Mouse (Mus musculus) spleen, adult 18-20 months (tissue): ENCODE results near the gene Tomm40l.

Source experiments
- DNase-seq, 2 experiments: peaks; one replicate each; pipeline ENCODE4 v3.0.0; 2022; ENCODE audit warnings: mixed read lengths in 2 of 2

Tomm40l gene

DNA sequence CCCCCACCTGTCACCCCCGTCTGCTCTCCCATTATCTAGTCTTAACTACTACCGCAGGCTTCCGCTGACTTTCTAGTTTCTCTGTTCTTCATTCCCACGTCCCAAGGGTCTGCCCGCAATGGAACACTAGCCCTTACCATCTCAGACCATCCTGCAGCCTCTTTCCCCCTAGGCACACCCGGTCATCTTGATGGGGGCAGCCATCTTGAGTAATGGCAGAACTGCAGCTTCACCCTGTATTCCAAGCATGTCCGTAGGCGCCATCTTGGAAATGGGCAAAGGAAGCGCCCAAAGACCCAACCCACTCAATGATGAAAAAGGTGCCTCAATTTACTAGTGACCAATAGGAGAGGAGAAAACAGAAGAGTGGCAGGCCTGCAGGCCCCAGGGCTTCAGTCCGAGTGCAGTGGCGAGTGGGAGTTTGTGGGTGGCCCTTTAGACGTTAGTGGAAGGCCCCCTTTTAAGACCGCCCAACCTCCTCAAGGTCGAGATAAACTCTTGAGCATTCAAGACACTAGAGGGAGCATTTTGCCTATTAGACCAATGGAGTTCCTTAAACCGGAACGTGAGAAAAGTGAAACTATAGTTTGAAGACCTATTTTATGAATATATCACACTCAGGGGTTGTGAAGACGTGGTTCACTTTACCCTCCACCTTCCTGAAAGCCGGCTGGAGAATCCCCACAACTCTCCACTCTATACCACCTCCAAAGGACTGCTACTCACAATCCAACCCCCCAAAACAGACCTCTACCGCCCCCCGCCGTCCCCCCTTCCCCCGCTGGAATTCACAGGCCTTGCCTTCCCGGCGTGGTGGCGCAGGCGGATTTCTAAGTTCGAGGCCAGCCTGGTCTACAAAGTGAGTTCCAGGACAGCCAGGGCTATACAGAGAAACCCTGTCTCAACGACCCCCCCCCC is at the start of gene Tomm40l:
Gene Tomm40l (minus strand): TSS at position 277 of the 918 bp plus-strand sequence.
- peak; percentile 82 to 89 for DNase-seq

DNA sequence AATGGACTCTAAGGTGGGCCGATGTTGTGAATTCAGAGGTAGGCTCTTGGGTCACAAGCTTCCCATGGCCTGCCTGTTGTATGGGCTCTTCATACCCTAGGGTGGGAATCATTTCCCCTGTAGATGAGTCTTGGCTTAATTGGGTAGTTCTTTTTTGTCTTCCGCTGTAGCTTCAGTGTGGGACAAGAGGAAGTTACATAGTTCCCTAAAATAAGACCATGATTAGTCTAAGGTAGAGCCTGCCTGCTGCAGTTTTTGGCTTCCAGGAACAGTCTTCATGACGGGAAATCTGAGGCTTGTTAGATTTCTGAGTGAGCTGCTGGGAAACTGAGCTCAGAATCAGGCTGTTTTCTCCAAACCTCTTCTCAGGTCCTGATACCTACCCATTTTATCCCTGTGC is 49.8 kb upstream of the Tomm40l start:
- DNase-seq, result no peak

DNA sequence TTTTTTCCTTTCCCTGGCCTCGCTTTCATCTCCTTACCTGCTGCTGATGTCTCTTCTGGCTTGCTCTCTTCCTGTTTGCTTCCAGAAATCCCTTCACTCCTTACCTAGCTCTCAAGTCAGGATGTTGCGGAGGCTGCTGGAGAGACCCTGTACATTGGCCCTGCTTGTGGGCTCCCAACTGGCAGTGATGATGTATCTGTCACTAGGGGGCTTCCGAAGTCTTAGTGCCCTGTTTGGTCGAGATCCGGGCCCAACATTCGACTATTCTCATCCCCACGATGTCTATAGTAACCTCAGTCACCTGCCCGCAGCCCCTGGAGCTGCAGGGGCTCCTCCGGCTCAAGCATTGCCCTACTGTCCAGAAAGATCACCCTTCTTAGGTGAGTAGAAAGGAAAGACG is 49.3 kb upstream of the Tomm40l start:
- no peak for DNase-seq

DNA sequence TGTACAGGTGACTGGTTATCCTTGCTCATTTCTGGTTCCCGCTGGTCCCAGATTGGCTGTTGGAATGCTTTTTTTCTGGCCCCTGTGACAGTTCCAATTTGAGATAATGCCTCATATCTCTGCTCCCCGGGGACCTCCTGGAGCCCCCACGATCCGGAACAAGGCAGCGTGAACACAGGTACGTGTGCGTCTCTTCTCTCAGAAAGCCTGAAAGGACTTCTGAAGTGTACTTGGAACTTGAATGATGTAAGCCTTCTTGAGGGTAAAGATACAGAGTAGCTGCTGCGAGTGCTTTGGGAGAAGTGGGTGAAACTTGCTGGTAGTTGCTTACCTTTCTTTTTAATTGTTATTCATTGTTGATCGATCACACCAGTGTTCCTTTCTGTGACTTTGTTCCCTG is 48.9 kb upstream of the Tomm40l start:
- DNase-seq, result no peak

DNA sequence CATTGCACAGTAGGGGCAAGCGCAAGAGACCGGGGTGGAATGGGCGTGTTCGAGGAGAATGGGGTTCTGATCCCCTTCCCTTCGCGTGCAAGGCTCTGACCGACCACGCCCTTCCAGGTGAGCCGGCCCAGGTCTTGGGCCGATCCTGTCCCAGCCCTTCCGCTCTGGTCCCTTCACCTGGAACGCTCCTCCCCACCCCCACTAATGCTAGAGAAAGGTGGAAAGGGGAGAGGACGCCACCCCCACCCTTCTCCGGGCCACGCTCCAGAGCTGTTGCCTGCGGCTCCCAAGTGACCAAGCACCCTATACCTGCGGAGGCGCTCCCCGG is 48.2 kb upstream of the Tomm40l start:
- DNase-seq, result no peak

DNA sequence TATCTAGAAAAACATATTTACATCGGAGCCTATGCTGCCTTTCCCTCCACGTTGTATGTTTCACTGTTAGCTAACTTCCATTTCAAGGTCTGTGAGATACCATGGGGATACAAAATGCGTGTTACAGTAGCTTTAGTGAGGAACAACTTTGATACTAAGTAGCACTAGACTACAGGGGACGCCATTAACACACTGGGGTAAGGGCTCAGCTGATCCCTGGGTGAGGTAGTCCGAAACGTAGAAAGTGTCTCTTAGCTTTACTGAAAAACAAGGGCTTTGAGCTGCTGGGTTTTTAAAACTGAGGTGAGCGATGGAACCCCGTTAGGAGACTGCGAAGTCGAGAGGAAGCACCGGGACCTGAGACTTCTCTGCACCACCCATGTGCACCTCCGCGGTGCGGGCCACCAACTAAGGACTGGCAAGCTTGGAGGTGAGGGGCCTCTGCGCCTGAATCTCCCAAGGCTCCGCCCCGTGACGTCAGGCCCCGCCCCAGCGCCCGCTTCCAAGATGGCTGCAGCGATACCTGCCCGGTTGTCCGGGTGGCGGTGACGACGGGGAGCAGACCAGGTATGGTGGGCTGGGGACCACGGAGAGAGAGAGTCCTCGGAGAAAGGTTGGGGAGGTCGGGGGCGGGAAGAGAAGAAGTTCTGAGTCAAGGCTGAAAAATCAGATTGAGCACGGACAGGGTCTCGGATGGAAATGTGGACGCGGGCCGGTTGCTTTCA is 47.7 kb upstream of the Tomm40l start, which contains the start of gene B4galt3:
Gene B4galt3 (plus strand): TSS at position 481 of the 725 bp plus-strand sequence.
- DNase-seq, result peak; percentile 94 to 99

DNA sequence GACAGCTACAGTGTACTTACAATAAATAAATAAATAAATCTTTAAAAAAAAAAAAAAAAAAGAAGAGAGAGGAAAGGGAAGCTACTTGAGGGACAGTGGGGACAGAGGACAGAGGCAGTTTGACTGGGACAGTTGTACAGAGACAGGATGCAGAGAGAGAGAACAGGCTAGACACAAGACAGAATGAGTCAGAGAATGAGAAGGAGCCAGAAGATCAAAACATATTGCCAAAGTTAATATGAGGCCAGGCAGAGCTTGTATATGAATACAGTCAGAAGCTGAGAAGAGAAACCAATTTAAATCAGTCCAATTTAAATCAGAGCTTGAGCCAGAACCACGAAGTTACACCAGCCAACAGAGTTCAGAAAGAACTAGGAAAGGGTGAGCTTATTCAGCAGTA is 46.0 kb upstream of the Tomm40l start:
- no peak for DNase-seq

DNA sequence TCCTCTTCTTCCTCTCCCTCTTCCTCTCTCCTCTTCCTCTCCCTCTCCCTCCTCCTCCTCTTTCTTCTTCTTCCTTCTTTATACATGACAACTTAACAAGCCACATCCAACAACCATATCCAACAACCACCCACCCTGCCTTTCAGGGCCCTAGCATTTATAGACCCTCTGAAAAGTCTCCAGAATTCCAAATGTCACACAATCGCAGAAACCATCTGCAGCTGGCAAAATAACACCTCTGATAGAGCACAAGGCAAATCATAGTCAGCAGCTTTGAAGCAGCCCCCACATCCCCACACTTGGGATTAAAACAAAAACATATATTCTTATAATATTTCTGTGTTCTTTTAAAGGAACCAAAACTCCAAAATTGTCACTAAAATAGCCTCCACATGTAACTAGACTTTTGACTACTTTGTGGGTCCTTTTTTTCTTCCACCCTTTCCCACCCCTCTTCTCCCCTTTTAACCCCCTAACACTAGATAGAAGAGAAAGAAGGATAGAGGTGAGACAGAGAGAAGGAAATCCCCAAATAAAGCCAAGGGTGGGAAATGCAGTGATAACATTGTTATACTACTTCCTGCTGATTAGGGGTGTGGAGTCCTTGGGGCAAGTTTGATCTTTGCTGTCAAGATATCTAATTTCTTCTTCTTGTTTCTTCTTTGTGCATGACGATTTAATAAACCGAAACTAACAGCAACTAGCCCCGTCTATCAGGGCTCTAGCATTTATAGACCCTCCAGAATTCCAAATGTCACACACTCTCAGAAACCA is 43.8 kb upstream of the Tomm40l start:
- no peak for DNase-seq

DNA sequence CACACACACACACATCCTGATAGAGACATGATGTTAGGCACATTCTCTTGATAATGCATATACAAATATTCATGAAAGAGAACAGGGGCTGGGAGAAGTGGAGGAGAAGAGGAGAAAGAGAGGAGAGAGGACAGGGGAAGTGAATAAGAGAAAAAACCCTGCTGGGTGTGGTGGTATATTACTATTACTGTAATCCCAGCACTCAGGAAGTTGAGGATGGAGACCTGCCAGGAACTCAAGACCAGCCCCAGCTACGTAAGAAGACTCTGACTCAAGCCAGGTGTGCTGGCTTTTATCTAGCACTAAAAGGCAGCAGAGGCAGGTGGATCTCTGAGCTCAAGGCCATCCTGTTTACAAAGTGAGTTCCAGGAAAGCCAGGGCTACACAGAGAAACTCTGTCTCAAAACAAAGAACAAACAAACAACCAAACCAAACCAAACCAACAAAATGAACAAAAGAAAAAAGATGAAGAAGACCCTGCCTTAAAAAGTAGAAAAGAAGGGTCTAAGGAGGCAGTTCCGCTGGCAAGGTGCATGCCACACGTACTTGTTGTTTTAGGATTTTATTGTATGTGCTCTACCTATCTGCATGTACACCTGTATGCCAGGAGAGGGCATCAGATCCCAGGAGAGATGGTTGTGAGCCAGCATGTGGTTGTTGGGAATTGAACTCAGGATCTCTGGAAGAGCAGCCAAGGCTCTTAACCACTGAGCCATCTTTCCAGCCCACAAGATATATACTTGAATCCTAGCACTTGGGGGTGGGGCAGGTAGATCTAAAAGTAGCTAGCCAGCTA is 41.5 kb upstream of the Tomm40l start:
- no peak for DNase-seq

DNA sequence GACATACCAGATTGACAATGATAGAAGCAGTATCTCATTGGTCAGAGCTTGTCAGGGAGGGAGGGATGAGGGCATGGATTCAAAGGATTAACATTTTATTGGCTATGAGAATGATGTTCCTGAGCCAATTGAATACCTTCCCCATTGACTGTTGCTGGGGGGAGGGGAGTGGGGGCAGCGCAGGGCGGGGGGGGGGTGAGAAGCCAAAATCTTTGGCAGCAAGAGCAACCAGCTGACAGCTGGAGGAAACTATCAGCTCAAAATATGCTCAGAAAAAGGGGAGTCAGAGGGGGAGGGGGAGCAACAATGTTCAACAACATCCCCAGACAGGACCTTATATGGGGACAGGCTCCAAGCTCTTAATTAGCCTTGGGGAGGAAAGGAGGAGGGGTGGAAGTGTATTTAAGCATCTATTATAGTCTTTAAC is 40.9 kb upstream of the Tomm40l start:
- DNase-seq, result no peak

DNA sequence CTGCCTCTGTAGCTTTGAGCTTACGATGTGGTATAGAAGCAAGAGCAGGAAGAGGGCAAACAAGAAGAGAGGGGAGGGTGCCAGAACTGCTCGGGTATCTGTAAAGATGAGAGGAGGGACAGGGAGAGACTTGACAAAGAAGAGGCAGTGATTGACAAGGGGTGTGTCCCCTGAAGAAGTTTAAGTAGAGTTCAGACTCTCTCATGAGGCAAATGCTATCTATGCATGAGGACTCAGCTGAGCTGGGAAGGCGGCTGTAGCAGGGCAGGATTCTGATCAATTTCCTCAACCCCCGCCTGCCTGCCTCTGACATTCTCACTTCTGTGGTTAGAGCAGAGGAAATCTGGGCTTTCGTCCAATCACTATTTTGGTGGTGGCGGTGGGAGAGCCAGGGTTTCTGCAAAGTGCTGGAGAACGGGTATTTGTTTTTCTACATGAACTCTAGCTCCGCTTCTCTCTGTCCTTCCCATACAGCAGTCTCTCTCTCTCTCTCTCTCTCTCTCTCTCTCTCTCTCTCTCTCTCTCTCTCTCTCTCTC is 40.3 kb upstream of the Tomm40l start:
- no peak for DNase-seq

DNA sequence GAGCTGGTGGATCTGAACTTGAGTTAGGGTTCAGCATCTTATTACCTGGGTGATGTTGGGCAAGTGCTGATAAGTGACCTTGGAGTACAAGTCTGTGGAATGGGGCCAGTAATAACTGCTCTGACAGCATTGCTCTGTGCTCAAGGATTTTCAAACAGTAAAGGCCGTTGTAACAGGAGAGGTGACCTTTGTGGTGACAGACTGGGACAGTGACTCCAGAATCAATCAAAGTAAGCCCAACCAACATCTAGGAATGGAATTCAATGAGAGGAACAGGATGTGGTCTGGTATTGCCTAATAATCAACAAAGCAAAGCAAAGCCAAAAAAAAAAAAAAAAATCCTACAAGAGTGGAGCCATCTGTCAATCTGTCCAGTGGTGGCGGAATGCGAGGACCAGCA is 38.0 kb upstream of the Tomm40l start:
- DNase-seq, result no peak

DNA sequence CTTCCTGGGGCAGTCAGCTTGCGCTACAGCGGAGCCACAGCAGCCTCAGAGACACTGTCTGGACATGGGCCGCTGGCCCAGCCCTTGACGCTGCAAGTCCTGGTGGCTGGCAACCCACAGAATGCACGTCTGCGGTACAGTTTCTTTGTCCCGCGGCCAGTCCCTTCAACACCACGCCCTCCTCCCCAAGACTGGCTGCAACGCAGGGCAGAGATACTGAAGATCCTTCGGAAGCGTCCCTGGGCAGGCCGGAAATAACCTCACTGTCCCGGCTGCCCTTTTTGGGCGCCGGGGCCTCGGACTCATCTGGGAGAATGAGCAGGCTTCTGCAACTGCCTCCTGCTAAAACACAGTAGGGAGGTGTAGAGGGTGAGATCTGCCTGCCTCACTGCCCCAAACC is 36.6 kb upstream of the Tomm40l start:
- no peak for DNase-seq

DNA sequence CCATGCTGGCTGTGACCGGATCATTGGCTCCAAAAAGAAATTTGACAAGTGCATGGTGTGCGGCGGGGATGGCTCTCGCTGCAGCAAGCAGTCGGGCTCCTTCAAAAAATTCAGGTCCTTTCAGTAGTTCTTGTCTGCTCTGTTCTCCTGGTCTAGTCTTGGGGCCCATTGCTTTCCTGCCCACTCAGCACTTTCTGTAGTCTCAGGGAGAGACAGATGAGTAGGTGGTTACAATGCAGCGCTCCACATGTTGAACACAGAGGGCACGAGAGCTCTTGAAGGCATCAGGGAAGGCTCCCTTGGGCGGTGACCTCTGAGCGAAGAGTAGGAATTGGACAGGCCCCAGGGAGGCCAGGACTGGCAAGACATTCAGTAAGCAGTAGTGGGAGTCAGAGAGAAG is 35.5 kb upstream of the Tomm40l start:
- no peak for DNase-seq

DNA sequence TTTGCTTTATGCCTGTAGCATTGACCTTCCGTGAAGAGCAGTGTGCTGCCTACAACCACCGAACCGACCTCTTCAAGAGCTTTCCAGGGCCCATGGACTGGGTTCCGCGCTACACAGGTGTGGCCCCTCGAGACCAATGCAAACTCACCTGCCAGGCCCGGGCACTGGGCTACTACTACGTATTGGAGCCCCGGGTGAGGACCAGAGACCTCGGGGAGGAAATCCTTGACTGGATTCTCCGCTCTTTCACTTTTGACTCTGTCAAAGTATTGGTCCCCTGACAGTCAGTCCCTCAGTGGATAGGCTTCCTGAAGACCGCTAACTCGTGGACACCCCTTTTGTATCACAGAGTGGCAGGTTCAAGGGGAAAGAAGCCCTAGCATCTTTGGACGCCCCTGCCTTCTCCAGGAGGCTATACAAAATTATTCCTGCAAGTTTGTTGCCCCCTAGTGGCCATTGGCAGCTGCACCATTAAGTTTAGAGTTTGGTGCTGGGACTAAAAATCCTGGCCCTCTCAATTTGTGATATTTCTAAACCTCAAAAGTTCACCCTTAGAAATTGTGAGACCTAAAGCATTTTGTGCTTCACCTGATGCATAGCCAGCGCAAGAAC is 34.7 kb upstream of the Tomm40l start:
- DNase-seq, result peak in 1 of 2 experiments; percentile 56

DNA sequence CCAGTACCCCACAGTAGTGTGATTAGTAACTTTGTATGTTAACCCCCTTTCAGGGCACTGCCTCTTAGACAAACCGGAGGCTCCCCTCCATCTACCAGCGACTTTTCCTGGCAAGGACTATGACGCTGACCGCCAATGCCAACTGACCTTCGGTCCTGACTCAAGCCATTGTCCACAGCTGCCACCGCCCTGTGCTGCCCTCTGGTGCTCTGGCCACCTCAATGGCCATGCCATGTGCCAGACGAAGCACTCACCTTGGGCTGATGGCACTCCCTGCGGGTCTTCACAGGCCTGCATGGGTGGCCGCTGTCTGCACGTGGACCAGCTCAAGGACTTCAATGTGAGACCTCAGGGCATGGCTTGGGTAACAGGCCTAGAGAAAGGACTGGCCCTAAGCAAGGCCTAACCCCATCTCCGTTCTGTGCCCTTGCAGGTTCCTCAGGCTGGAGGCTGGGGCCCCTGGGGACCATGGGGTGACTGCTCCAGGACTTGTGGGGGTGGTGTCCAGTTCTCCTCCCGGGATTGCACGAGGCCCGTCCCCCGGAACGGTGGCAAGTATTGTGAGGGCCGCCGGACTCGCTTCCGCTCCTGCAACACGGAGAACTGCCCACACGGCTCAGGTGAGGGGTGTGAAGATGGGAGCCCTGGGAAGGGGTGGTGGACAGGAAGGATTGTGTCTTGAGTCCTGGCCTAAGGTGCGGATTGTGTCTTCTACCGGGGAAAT is 33.9 kb upstream of the Tomm40l start:
- DNase-seq, result no peak

DNA sequence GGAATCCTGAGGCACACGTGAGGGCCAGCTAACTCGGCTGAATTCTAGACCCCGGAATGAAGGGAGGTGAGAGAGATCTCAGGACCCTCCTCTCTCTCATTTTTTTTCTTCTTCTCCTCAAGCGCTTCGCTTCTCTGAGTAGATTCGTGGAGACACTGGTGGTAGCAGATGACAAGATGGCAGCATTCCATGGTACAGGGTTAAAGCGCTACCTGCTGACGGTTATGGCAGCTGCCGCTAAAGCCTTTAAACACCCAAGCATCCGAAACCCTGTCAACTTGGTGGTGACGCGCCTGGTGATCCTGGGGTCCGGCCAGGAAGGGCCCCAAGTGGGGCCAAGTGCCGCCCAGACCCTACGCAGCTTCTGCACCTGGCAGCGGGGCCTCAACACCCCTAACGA is 30.1 kb upstream of the Tomm40l start:
- DNase-seq, result no peak

DNA sequence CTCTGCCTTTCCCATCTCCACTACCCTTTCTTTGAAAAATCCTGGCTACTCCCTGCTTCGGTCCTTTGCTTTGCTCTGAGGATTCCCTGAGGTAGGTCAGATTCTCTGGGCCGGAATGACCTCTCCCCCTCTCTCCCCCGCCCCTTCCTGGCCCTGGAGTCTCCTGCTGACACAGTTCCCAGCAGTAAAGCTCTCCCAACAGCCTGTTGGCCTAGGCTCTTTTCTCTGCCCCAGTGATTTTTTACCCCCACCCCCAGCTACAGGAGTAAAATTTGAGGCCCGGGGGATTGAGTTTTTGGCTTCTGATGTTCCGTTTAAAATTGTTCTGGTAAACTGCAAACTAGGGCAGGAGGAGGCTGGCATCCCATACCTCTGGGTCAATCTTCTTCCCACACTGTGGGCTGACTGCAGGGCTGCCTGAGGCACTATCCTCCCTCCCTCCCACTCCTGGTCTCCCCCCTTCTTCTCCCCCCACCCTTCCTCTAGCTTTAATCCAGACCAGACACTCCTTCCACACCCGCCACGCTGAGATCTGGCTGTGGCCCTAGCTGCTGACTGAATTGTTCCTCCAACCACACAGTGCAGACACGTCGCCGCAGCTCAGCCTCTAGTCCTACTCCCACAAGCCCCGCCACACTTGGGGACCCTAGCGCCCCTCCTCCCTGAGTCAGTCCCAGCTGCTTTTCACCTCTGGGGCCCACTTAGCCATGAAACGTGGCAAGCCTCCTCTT is 29.4 kb upstream of the Tomm40l start:
- no peak for DNase-seq

DNA sequence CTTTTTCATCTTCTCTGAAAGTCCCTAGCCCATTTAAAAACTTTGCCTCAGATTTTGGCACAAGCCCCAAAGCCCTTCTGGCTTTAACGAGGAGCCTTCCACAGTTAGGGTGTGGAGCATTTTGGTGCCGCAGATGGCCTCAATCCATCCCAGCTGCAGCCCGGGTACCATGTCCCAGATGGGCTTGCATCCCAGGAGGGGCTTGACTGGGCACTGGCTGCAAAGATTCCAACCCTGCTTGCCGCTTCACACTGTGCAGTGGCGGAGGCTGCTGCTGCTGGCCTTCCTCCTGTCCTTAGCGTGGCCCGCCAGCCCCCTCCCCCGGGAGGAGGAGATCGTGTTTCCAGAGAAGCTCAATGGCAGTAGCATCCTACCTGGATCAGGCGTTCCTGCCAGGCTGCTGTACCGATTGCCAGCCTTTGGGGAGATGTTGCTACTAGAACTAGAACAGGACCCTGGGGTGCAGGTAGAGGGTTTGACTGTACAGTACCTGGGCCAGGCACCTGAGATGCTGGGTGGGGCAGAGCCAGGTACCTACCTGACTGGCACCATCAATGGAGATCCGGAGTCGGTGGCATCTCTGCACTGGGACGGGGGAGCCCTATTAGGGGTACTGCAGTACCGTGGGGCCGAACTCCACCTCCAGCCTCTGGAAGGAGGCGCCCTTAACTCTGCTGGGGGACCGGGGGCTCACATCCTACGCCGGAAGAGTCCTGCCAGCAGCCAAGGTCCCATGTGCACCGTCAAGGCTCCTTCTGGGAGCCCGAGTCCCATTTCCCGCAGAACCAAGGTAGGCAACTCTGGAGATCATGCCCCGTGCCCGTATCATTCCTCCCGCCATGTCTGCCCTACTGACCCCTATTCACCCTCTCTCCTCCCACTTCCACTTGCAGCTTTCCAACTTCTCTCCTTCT is 28.6 kb upstream of the Tomm40l start, which contains the start of gene Ndufs2:
Gene Ndufs2 (minus strand): TSS at position 709 of the 914 bp plus-strand sequence.
- no peak for DNase-seq
